Mouse (Mus musculus) forebrain, embryonic 16.5 days (tissue): ENCODE results near the gene Inip. TPM values are rescaled to one million over a fixed set of nuclear protein-coding genes. Genes with fewer than 3 reads are reported as not detected.
A peak's percentile ranks its signal among the peaks of the same experiment; 100 is the strongest.

Experiments
- ATAC-seq: fragments of 200-750 bp; cut with Nextera tagmentation; 2 replicates; pipeline ENCODE4 v1.8.0; 2017; ENCODE audit warnings: mild to moderate bottlenecking, moderate library complexity
- H3K27ac ChIP-seq: fragments of 300-500 bp; sonication (generic); 2 replicates; pipeline ENCODE4 v1.5.1; 2014; ENCODE audit warnings: low read length, control low read depth
- H3K27me3 ChIP-seq: fragments of 300-500 bp; sonication (generic); replicated peaks from 2 replicates; pipeline ENCODE4 v1.6.1; 2014; ENCODE audit warnings: low read length; ENCODE audit not compliant: control insufficient read depth, insufficient read depth
- H3K36me3 ChIP-seq: fragments of 300-500 bp; sonication (generic); 2 replicates; pipeline ENCODE4 v1.6.1; 2014; ENCODE audit not compliant: control insufficient read depth, insufficient read depth
- H3K4me1 ChIP-seq: fragments of 300-500 bp; sonication (generic); replicated peaks from 2 replicates; pipeline ENCODE4 v1.6.1; 2014; ENCODE audit warnings: low read length; ENCODE audit not compliant: control insufficient read depth, insufficient read depth
- H3K4me2 ChIP-seq: fragments of 300-500 bp; sonication (generic); 2 replicates; pipeline ENCODE4 v1.6.1; 2014; ENCODE audit warnings: mild to moderate bottlenecking, low read length, control low read depth
- H3K4me3 ChIP-seq: fragments of 300-500 bp; sonication (generic); replicated peaks from 2 replicates; pipeline ENCODE4 v1.5.1; 2014; ENCODE audit warnings: mild to moderate bottlenecking, low read length, control low read depth
- H3K9ac ChIP-seq: fragments of 300-500 bp; sonication (generic); replicated peaks from 2 replicates; pipeline ENCODE4 v1.6.1; 2014; ENCODE audit warnings: low read depth, low read length, control low read depth
- H3K9me3 ChIP-seq: fragments of 300-500 bp; sonication (generic); 2 replicates; pipeline ENCODE4 v1.6.1; 2016; ENCODE audit warnings: low read length; ENCODE audit not compliant: control insufficient read depth
- WGBS: fragments of 180-500 bp; shearing (Covaris S2); extraction: QIAGEN DNeasy Blood & Tissue Kit; methylation state at CpG from one replicate; pipeline ENCODE4 v1.1.7; 2014; 5-methylcytosine and 5-hydroxymethylcytosine counted together
- polyA plus RNA-seq: library from polyadenylated mRNA; unstranded; fragments of >200 nt; fragmentation: Nextera tagmentation; extraction: Ambion mirVana; gene quantifications from 2 replicates; pipeline ENCODE4 v1.2.1, GENCODE M21; 2015

Inip gene
- polyA plus RNA-seq, 1 experiment from 2014 or later = 73.6 TPM

DNA sequence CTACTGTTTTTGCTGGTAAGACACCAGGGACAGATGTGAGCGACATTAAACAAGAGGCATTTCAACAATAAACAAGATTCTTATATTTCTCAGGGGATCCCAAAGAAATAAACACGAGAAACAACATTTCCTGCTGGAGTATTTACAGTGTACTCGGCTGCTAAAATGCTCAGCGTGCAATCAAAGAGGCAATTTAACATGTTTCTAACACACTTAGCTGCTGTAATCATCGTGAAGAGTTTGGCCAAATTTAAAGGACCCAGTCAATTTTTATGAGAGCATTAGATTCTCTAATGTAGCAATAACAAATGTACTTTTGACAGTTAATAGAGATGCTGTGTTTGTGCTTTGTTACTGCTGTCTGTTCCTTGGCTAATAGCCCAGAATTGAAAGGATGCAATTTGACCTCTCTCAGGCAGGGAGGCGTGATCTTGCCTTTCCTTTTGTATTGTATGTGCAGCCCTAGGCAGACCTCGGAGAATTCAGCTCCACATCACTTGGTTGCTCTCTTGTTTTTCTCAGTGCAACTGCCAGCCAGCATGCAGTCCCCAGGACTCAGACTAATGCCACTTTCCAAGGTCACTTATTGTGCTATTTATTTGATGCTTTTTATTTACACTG lies 35.9 kb downstream of the Inip start:
- Histone ChIP-seq H3K9me3 (no peaks in the 10 kb centered on the region), H3K27ac (peak overlapping the region; percentile 57), H3K27me3 (no peaks in the 10 kb centered on the region), H3K36me3 (peaks cover 4% of the 10 kb centered on the region), H3K4me3 (no peak overlapping the region), H3K9ac (no peak overlapping the region), H3K4me1 (peaks cover 11% of the 10 kb centered on the region), H3K4me2 (0 out of 2 replicates have a peak overlapping the region, but pooled peaks have one; percentile 5)
- ATAC-seq = peak; percentile 76
- 16% methylated on average over 7 of the region's 7 CpGs for WGBS

DNA sequence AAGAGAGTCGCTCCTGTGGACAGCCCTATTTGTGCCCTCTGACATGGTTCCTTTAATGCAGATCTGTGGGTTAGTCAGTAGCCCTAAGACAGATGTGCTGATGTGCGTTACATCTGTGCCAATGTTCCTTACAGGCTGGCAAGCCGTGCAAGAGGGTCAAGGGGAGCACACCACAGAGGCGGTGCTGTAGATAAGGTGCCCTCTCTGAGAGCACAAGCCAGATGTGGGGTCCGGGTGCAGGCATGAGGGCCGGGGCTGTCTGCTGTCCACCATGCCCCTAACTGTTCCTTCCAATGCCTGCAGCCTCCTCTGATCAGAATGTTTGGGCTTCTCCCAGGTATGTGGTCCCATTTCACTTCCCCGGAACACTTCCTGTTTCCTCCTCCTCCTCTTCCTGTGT lies 36.4 kb downstream of the Inip start:
- Histone ChIP-seq H3K9ac (no peak overlapping the region), H3K36me3 (no peaks in the 10 kb centered on the region; the same call in 1 of the 2 replicates), H3K9me3 (no peaks in the 10 kb centered on the region), H3K27ac (peak overlapping the region; percentile 57), H3K4me2 (0 out of 2 replicates have a peak overlapping the region, but pooled peaks have one; percentile 5), H3K27me3 (no peaks in the 10 kb centered on the region), H3K4me3 (no peak overlapping the region), H3K4me1 (peaks cover 11% of the 10 kb centered on the region)
- WGBS = 77% methylated on average over 7 of the region's 7 CpGs
- peak; percentile 30; the same call in 1 of the 2 replicates for ATAC-seq

DNA sequence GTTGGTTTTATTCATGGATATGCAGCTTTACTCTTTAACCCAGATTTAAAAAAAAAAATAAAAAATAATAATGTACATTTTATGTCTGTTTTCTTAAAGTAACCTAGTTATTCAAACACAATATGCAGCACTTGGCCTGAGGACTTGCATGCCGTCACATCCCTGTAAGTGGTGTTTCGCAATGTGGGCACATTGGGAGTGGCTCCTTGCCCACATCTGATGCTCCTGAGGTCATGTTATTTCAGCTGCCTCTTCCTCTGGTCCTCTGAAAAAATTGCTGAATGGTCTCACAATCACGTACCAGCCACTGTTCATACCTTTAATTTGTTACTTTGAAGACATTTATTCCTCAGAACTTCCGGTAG lies 40.0 kb downstream of the Inip start:
- 93% methylated on average over 4 of the region's 4 CpGs for WGBS

DNA sequence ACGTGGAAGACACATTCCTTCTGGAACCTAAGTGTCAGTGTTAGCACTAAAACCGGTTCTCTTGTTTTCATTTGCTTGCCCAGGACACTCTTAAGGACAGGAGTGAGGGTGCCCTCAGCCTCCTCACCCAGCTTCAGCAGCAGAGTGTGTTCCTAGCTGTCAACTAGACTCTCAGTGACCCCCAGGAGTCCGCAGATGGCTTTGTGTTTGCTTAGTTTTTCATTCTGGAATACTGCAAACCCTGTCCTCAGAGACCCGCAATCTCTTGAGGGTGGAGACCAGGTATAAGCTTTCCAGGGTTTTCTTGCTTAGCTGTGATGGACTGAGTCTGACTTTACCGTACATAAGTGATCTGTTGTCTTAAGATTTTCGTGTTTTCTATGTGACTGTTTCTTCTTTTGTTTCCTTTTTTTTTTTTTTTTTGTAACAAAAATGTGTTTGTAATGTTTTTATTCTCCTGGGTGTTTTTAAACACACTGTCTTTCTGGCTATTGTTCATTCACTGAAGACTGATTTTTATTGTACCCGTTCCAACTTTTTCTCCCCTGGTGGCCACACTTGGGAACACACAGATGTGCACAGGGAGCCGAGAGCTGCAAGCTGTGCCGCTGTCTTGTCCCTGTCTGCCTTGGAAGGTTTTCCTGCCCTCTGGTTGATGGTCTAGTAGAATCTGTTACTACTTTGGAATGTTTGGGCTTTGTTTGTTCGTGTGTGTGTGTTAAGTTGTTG lies 40.6 kb downstream of the Inip start:
- H3K27ac ChIP-seq = no peak overlapping the region
- H3K4me2 ChIP-seq = no peak overlapping the region
- WGBS = 57% methylated on average over 10 of the region's 10 CpGs
- no peak overlapping the region for H3K4me3 ChIP-seq
- H3K9me3 ChIP-seq = no peaks in the 10 kb centered on the region
- no peak for ATAC-seq
- no peak overlapping the region for H3K9ac ChIP-seq
- no peaks in the 10 kb centered on the region for H3K36me3 ChIP-seq
- H3K4me1 ChIP-seq = peaks cover 14% of the 10 kb centered on the region
- no peaks in the 10 kb centered on the region for H3K27me3 ChIP-seq

More for the DNA sequence above, 40.0 kb downstream of the Inip start:
- H3K36me3 ChIP-seq = no peaks in the 10 kb centered on the region
- no peak overlapping the region for H3K4me2 ChIP-seq
- no peaks in the 10 kb centered on the region for H3K27me3 ChIP-seq
- H3K4me3 ChIP-seq = no peak overlapping the region
- ATAC-seq = no peak
- peaks cover 13% of the 10 kb centered on the region for H3K4me1 ChIP-seq
- H3K9ac ChIP-seq = no peak overlapping the region
- no peaks in the 10 kb centered on the region for H3K9me3 ChIP-seq
- H3K27ac ChIP-seq = no peak overlapping the region

DNA sequence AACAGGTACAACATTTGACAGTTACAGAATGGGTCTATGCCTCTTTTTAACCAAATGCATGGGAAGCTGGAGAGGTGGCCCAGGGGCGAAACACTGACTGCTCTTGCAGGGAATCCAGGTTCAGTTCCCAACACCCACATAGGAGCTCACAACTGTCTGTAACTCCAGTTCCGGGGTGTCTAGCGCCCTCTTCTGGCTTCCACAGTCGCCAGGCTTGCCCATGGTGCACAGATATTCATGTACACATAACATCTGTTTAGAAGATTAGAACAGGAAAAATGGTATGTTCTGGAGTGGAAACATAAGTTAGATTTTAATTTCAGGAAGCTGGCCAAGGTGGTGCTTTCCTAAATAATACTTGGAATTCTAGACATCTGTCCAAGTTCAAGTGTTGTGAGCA lies 41.4 kb downstream of the Inip start:
- Histone ChIP-seq H3K27me3 (no peaks in the 10 kb centered on the region), H3K9ac (no peak overlapping the region), H3K9me3 (no peaks in the 10 kb centered on the region), H3K4me2 (no peak overlapping the region), H3K27ac (no peak overlapping the region), H3K4me1 (peaks cover 8% of the 10 kb centered on the region), H3K36me3 (no peaks in the 10 kb centered on the region), H3K4me3 (no peak overlapping the region)
- no peak for ATAC-seq
- WGBS = 77% methylated on average over 4 of the region's 4 CpGs

DNA sequence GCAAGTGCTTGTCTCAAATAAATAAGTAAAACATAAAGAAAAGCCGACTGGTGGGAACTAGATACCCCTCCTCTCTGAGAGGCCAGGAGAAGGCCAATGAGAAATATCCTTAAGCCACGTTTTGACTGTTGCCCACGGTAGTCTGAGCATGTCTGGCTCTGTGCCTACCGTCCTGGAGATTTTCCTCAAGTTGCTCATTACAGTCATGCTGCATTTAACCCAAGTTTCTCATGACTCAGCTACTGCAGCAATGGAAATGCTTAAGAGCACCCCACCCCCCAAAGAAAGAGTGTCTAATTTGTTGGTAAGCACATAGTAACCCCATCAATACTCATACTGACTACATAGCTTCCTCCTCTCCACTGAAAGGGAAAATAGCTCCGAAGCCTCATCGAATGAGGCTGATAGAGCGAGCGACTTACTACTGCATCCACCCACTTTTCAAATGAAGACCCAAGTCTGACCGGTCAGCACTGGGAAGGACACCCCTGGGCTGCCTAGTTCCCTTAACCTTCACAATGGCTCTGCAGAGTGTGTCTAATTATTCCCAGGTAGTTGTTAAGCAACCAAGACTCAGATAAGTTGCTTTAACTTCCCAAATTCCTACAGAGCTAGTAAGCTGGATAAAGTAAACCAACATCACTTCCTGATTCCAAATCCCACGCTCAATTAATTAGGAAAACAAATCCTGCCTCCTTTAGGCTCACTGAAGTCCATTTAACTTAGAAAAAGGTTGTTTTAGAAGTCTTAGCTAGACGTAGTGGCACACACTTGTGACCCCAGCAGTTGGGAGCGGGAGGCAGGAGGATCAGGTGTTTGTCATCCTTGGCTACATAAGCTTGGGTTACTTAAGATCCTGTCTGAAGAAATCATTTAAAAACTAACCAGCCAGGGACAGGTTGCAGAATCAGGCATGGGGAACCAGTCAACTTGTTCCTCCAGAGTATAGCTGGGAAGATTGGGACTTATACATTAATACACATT lies 43.6 kb downstream of the Inip start:
- H3K4me1 ChIP-seq = peaks cover 5% of the 10 kb centered on the region; the same call in 1 of the 2 replicates
- no peak overlapping the region for H3K27ac ChIP-seq
- H3K4me2 ChIP-seq = no peak overlapping the region
- H3K9ac ChIP-seq = no peak overlapping the region
- H3K9me3 ChIP-seq = no peaks in the 10 kb centered on the region
- no peak for ATAC-seq
- H3K4me3 ChIP-seq = no peak overlapping the region
- 75% methylated on average over 12 of the region's 12 CpGs for WGBS
- no peaks in the 10 kb centered on the region for H3K27me3 ChIP-seq
- no peaks in the 10 kb centered on the region for H3K36me3 ChIP-seq

DNA sequence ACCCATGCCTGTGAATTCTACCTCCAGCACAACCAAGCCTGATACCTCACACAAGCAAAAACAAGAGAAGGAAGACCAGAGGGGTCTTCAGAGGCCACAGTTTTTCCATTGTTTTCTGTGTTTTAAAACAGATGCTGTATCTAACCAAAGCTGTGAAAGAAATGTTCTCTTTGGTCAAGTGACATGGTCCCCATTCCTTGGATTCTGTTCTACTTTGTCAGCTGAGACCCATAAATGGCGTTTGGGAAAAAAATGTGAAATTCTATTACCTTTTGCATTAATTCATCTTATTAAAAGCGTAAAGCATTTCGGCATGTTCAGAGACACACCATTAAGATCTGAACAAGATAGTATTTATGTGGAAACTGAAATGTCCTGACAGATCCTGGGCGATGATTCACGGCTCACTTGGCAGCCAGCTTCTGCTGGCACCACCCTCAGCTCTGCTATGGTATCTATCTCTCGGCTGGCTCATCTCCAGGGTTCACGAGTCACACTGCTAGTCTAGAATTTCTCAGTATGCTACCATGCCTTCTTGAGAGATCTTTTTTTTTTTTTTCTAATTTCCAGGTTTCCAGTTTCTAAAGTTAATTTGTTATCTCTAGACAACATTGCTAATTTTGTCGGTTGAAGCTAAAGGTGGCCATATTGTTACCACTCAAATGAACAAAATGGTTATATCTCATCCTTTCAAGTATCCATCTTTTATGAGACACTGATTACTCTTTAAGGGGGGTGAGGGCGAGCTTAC lies 44.9 kb downstream of the Inip start:
- Histone ChIP-seq H3K36me3 (no peaks in the 10 kb centered on the region), H3K9ac (no peak overlapping the region), H3K27ac (no peak overlapping the region), H3K4me1 (peaks cover 5% of the 10 kb centered on the region; the same call in 1 of the 2 replicates), H3K9me3 (no peaks in the 10 kb centered on the region), H3K4me2 (no peak overlapping the region), H3K27me3 (no peaks in the 10 kb centered on the region), H3K4me3 (no peak overlapping the region)
- 58% methylated on average over 9 of the region's 9 CpGs for WGBS
- ATAC-seq = peak; percentile 86

DNA sequence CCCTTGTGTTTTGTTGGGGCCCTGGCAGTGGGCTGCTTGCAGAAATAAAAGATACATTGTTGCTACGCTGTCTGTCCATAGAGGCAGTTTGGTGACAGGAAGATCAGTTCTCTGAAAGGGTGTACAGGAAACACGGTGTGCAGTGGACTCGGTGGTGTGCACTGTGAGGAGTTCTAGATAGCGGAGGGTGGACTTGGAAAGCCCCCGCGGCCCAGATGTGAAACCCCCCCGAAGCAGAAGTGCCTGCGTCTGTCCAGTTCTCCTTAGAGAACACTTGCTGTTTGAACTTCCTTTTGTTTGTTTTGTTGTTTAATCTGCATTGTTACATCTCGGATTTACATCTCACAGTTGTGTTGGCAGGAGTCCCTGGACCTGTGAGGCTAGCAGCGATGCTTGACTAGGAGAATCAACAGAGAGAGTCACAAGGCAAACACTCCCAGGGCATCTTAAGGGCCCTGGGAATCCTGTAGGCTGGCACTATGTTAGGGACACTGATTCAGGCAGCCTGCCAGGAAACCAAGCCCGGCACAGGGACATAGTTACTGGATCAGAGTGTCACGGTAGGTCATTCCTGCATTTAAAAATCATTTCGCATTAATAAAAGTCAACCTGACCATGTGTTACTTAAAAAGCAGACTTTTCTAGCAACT lies 47.8 kb downstream of the Inip start:
- Histone ChIP-seq H3K4me2 (no peak overlapping the region), H3K27me3 (no peaks in the 10 kb centered on the region), H3K36me3 (no peaks in the 10 kb centered on the region), H3K9me3 (no peaks in the 10 kb centered on the region), H3K27ac (no peak overlapping the region), H3K4me3 (no peak overlapping the region), H3K9ac (no peak overlapping the region), H3K4me1 (peaks cover 5% of the 10 kb centered on the region; the same call in 1 of the 2 replicates)
- WGBS = 66% methylated on average over 13 of the region's 13 CpGs
- no peak for ATAC-seq
